Mouse (Mus musculus): Measurements from ENCODE around the gene Nfe2l1. TPM values are rescaled to one million over a fixed set of nuclear protein-coding genes. Genes with fewer than 3 reads are reported as not detected.

The Nfe2l1 gene
- total and polyA plus RNA-seq, 2 experiments: 41.3 to 106 TPM

DNA sequence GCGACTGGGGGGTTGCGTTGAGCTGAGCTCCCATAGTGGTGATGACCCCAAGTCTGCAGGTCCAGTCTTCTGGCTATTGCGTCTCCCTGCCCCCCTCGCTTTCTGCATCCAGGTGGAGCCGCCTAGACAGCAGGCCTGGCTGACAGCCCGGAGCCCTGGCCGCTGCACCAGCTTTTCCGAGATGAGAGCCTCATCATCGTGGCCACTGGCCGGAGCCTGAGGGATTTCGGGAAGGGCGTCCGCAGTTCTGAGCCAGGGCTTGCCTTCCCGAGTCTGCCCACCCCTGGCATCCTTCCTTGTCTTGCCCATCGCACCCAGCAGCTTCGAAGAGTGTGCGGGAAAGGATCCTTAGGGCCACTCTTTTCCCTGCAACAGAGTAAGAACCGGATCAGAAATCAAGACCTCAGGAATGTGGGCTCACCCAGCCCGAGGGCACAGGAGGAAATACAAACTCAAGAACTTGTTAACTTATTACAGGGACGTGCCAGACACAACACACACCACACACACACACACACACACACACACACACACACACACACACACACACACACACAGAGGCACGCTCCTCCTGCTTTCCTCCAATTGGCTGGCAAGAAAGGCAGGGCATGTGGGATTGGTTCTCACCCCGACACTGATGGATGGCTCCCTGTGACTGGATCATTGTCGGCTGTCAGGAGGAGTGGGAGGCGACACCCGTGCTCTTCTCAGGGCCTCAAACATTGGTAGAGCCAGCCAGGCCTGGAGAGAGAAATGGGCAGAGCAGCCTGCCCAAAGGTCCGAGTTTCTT is 33.6 kb upstream of the Nfe2l1 start:
- Histone ChIP-seq H3K4me1 (ENCODE audit: control insufficient read depth, insufficient read depth, low read length) (peaks cover 6% of the 10 kb centered on the region; the same call in 1 of the 2 replicates), H3K9ac (ENCODE audit: low read depth, low read length) (0 out of 2 replicates have a peak overlapping the region, but pooled peaks have one; percentile 10), H3K79me2 (ENCODE audit: control insufficient read depth, insufficient read depth, low read length) (no peaks in the 10 kb centered on the region), H3K27ac (replicated peaks; ENCODE audit: insufficient read depth, low read depth, low read length) (no peak overlapping the region), H3K36me3 (ENCODE audit: control insufficient read depth, insufficient read depth, low read length) (no peaks in the 10 kb centered on the region), H3K27me3 (ENCODE audit: control insufficient read depth, insufficient read depth, low read length) (no peaks in the 10 kb centered on the region), H3K4me3 (ENCODE audit: insufficient read depth, low read depth, low read length) (peak overlapping the region; percentile 13; the same call in 1 of the 2 replicates)
- 29% methylated on average over 26 of the region's 26 CpGs for WGBS
- no peak for TF ChIP-seq CTCF (IDR thresholded peaks at IDR 0.05; ENCODE audit: low read depth, low read length)
- TF ChIP-seq POLR2A (IDR thresholded peaks at IDR 0.05; ENCODE audit: extremely low read depth, insufficient read depth, low read length): no peak
- peak; percentile 84 for DNase-seq (ENCODE audit: extremely low read depth, low read depth, low spot score)

DNA sequence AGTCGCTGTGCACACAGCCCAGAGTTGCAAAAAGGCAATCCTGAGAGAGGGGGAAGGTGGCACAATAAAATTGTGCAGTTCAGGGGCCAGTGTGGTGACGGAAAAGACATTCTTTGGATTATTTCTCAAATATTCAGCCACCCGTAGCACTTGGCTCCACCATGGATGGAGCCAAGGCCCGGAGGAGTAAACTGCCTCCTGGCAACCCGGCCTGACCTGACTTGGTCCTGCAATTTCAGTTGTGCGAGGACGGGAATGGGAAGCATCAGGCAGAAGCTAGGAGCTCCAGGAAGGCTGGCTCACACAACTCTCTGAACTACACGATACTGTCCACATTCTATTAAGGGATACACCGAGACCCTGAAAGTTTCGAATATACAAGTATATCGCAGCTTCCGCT is 32.8 kb upstream of the Nfe2l1 start:
- H3K27ac ChIP-seq (replicated peaks; ENCODE audit: insufficient read depth, low read depth, low read length): no peak overlapping the region
- H3K9ac ChIP-seq (ENCODE audit: low read depth, low read length): no peak overlapping the region
- H3K4me3 ChIP-seq (ENCODE audit: insufficient read depth, low read depth, low read length): no peak overlapping the region
- DNase-seq (ENCODE audit: extremely low read depth, low read depth, low spot score): no peak
- H3K36me3 ChIP-seq (ENCODE audit: control insufficient read depth, insufficient read depth, low read length): no peaks in the 10 kb centered on the region
- TF ChIP-seq CTCF (IDR thresholded peaks at IDR 0.05; ENCODE audit: low read depth, low read length) (no peak), POLR2A (IDR thresholded peaks at IDR 0.05; ENCODE audit: extremely low read depth, insufficient read depth, low read length) (no peak)
- H3K4me1 ChIP-seq (ENCODE audit: control insufficient read depth, insufficient read depth, low read length): peaks cover 6% of the 10 kb centered on the region; the same call in 1 of the 2 replicates
- no peaks in the 10 kb centered on the region for H3K79me2 ChIP-seq (ENCODE audit: control insufficient read depth, insufficient read depth, low read length)
- WGBS: 90% methylated on average over 12 of the region's 12 CpGs
- no peaks in the 10 kb centered on the region for H3K27me3 ChIP-seq (ENCODE audit: control insufficient read depth, insufficient read depth, low read length)

DNA sequence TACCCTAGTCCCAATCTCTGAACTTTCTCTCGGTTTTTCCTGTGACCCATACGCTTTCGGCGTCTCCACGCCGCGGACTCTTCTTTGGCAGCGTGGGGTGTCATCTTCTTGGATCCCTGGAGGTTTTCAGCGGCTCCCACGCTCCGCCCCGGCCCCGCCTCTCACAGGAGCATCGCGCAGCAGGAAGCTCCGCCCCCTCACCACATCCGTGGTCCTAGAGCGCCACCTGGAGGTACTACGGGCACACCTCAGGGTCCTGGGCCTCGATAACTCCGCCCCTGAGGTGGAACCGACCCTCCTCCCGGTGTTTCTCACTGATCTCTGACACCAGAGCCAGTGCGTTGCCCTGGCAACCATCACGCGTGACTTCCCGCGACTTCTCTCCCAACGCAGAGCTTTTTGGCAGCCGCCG is 32.1 kb upstream of the Nfe2l1 start:
- H3K27ac ChIP-seq (replicated peaks; ENCODE audit: insufficient read depth, low read depth, low read length): no peak overlapping the region
- WGBS: under 1% methylated on average over 31 of the region's 31 CpGs
- H3K79me2 ChIP-seq (ENCODE audit: control insufficient read depth, insufficient read depth, low read length): no peaks in the 10 kb centered on the region
- no peak overlapping the region for H3K9ac ChIP-seq (ENCODE audit: low read depth, low read length)
- H3K4me1 ChIP-seq (ENCODE audit: control insufficient read depth, insufficient read depth, low read length): peaks cover 6% of the 10 kb centered on the region; the same call in 1 of the 2 replicates
- peak; percentile 83 for DNase-seq (ENCODE audit: extremely low read depth, low read depth, low spot score)
- TF ChIP-seq CTCF (IDR thresholded peaks at IDR 0.05; ENCODE audit: low read depth, low read length): peak; percentile 97
- TF ChIP-seq POLR2A (IDR thresholded peaks at IDR 0.05; ENCODE audit: extremely low read depth, insufficient read depth, low read length): no peak
- no peaks in the 10 kb centered on the region for H3K27me3 ChIP-seq (ENCODE audit: control insufficient read depth, insufficient read depth, low read length)
- H3K4me3 ChIP-seq (ENCODE audit: insufficient read depth, low read depth, low read length): peak overlapping the region; percentile 42
- H3K36me3 ChIP-seq (ENCODE audit: control insufficient read depth, insufficient read depth, low read length): no peaks in the 10 kb centered on the region

- 4% methylated on average over 20 of the region's 20 CpGs for WGBS
Observed at GRCm38 (mm10) chr11:96861446-96861845, 31.7 kb upstream of the Nfe2l1 start.

GRCm38 (mm10) chr11:96860564-96860963 is 30.8 kb upstream of the Nfe2l1 start:
- Histone ChIP-seq H3K79me2 (ENCODE audit: control insufficient read depth, insufficient read depth, low read length) (no peaks in the 10 kb centered on the region), H3K36me3 (ENCODE audit: control insufficient read depth, insufficient read depth, low read length) (no peaks in the 10 kb centered on the region), H3K27ac (replicated peaks; ENCODE audit: insufficient read depth, low read depth, low read length) (no peak overlapping the region), H3K4me3 (ENCODE audit: insufficient read depth, low read depth, low read length) (no peak overlapping the region), H3K4me1 (ENCODE audit: control insufficient read depth, insufficient read depth, low read length) (peaks cover 6% of the 10 kb centered on the region; the same call in 1 of the 2 replicates), H3K9ac (ENCODE audit: low read depth, low read length) (no peak overlapping the region), H3K27me3 (ENCODE audit: control insufficient read depth, insufficient read depth, low read length) (no peaks in the 10 kb centered on the region)
- WGBS: 19% methylated on average over 8 of the region's 8 CpGs
- TF ChIP-seq POLR2A (IDR thresholded peaks at IDR 0.05; ENCODE audit: extremely low read depth, insufficient read depth, low read length) (no peak), CTCF (IDR thresholded peaks at IDR 0.05; ENCODE audit: low read depth, low read length) (peak; percentile 95)
- peak; percentile 43 for DNase-seq (ENCODE audit: extremely low read depth, low read depth, low spot score)

More at GRCm38 (mm10) chr11:96861446-96861845, 31.7 kb upstream of the Nfe2l1 start:
- Histone ChIP-seq H3K27me3 (ENCODE audit: control insufficient read depth, insufficient read depth, low read length) (no peaks in the 10 kb centered on the region), H3K27ac (replicated peaks; ENCODE audit: insufficient read depth, low read depth, low read length) (no peak overlapping the region), H3K9ac (ENCODE audit: low read depth, low read length) (no peak overlapping the region; the same call in 1 of the 2 replicates), H3K36me3 (ENCODE audit: control insufficient read depth, insufficient read depth, low read length) (no peaks in the 10 kb centered on the region), H3K4me3 (ENCODE audit: insufficient read depth, low read depth, low read length) (peak overlapping the region; percentile 42), H3K4me1 (ENCODE audit: control insufficient read depth, insufficient read depth, low read length) (peaks cover 6% of the 10 kb centered on the region; the same call in 1 of the 2 replicates), H3K79me2 (ENCODE audit: control insufficient read depth, insufficient read depth, low read length) (no peaks in the 10 kb centered on the region)
- DNase-seq (ENCODE audit: extremely low read depth, low read depth, low spot score): no peak
- no peak for TF ChIP-seq CTCF (IDR thresholded peaks at IDR 0.05; ENCODE audit: low read depth, low read length)
- no peak for TF ChIP-seq POLR2A (IDR thresholded peaks at IDR 0.05; ENCODE audit: extremely low read depth, insufficient read depth, low read length)

- TF ChIP-seq POLR2A (IDR thresholded peaks at IDR 0.05; ENCODE audit: extremely low read depth, insufficient read depth, low read length) (no peak), CTCF (IDR thresholded peaks at IDR 0.05; ENCODE audit: low read depth, low read length) (no peak)
- Histone ChIP-seq H3K36me3 (ENCODE audit: control insufficient read depth, insufficient read depth, low read length) (no peaks in the 10 kb centered on the region), H3K79me2 (ENCODE audit: control insufficient read depth, insufficient read depth, low read length) (no peaks in the 10 kb centered on the region), H3K9ac (ENCODE audit: low read depth, low read length) (no peak overlapping the region), H3K27me3 (ENCODE audit: control insufficient read depth, insufficient read depth, low read length) (no peaks in the 10 kb centered on the region), H3K4me1 (ENCODE audit: control insufficient read depth, insufficient read depth, low read length) (peaks cover 6% of the 10 kb centered on the region; the same call in 1 of the 2 replicates), H3K4me3 (ENCODE audit: insufficient read depth, low read depth, low read length) (no peak overlapping the region), H3K27ac (replicated peaks; ENCODE audit: insufficient read depth, low read depth, low read length) (no peak overlapping the region)
- DNase-seq (ENCODE audit: extremely low read depth, low read depth, low spot score): no peak
- 86% methylated on average over 4 of the region's 4 CpGs for WGBS
Observed at GRCm38 (mm10) chr11:96859635-96860034, 29.9 kb upstream of the Nfe2l1 start.

All from liver, adult 2 months (tissue).